Mouse (Mus musculus): ENCODE data around the gene Sphk2. TPM values are rescaled to one million over a fixed set of nuclear protein-coding genes. Genes with fewer than 3 reads are reported as not detected.
"Not testable (repeated sequence)": the region's sequence is repeated elsewhere in the genome, so short reads cannot be mapped to it uniquely, and the experiment has no call there.

The Sphk2 gene
- total RNA-seq, 2 experiments from 2014 or later, result 30.1 to 33.3 TPM

DNA sequence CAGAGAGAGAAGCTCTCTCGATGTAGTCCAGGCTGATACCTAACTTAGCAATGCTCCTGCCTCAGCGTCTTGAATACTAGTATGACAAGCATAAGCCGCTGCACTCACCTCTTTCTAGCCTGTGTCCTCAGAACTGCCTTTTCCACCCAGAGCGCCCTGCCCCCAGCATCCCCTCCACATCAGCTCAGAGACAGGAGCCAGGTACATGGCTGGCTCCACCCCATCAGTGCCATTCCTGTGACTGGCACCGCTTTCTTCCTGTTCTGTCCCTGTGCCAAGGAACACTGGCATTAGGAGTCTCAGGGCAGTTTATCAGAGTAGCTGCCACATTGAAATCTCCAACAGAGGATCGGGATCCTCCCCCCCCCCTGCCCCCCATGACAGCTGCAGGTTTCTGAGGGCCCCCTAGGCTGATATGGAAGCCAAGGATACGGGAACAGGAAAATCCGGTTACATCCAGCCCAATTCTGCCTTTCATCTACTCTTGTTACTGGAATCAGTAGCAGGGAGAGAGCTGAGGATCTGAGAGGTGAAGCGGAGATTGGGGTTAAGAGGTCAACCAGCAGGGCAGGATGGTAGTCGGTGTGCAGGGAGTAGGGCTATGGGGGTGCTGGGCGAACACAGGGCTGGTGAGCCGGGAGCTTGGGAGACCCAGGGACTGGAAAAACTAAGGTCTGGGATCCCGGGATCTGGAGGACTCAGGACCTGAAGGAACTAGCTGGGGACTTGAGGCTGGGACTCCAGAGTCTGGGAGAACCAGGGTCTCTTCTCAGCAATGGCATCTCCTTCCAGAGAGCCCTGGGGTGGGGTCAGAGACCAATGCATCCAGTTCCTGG is 52.3 kb downstream of the Sphk2 start:
- no peak for DNase-seq (ENCODE audit: low spot score in 2 of 2)

DNA sequence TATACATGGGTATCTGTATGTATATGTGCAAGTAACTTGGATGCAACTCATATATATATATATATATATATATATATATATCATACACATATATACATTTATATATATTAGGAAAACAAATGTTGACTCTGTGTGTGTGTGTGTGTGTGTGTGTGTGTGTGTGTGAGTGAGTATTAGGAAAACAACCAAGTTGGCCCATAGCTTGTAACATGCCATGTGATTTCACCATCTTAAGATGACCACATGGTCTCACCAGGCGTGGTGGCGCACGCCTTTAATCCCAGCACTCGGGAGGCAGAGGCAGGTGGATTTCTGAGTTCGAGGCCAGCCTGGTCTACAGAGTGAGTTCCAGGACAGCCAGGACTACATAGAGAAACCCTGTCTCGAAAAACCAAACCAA is 56.1 kb downstream of the Sphk2 start:
- not testable (repeated sequence) for DNase-seq (ENCODE audit: low spot score in 2 of 2)

DNA sequence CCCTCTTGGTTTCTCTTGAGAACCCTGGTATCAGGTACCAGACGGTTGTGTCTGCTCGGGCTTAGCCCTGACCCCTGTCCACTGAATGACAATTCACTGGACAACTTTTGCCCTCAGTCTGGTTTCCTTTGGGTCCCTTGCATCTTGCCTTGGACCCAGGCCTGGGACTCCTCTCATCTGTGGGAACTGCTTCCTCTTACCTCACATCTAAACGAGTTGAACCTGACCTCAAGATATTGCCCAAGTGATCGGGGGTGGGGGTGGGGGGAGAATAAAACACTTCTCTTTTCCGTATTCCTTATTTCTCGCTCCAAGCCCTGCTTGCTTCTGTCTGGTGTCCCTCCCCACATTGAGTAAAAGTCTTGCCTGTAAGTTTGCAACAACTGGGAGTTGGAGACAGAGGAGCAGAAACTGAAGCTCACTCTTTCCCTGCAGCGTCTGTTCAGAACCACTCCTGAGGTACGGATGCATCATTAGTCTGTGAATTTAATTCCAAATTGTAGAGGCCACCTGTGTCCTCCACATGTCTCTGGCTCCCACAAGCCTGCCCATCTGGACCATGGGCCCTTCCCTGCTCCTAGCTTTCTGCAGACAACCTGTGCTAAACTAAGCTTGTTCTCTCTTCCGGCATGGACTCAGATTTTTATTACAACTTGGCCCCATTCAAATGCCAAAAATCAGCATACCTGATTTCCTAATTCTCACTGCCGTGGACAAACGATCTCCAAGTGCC is 56.9 kb downstream of the Sphk2 start:
- no peak for DNase-seq (ENCODE audit: low spot score in 2 of 2)

Other genes starting within 250 kb of the Sphk2 start
- gene Tulp2, start 236.1 kb downstream of the Sphk2 start, total RNA-seq (2021), result under 1 TPM; 0.45 to 0.54 TPM
- gene Gm45808, start 231.2 kb downstream of the Sphk2 start, total RNA-seq (2021), result 10 to 100 TPM; 14.9 to 20.7 TPM
- gene Dhdh, start 229.2 kb downstream of the Sphk2 start, total RNA-seq (2021), result 10 to 100 TPM; 35.0 to 38.8 TPM
- gene Nucb1, start 207.6 kb downstream of the Sphk2 start, total RNA-seq (2021), result 100 to 1,000 TPM; 236 to 239 TPM
- 10 to 100 TPM; 36.9 to 45.1 TPM for gene Ppp1r15a, start 191.7 kb downstream of the Sphk2 start, total RNA-seq (2021)
- gene Plekha4, start 191.7 kb downstream of the Sphk2 start, total RNA-seq (2021), result 10 to 100 TPM; 12.5 to 17.5 TPM
- gene Hsd17b14, start 163.1 kb downstream of the Sphk2 start, total RNA-seq (2021), result 1 to 10 TPM; 1.3 to 1.8 TPM
- 10 to 100 TPM; 96.4 to 96.5 TPM for gene Bcat2, start 147.8 kb downstream of the Sphk2 start, total RNA-seq (2021)
- gene Fgf21, start 102.5 kb downstream of the Sphk2 start, total RNA-seq (2021), result under 1 TPM in 1 of 2 experiments, not detected in 1; 0.34 TPM
- under 1 TPM in 1 of 2 experiments, not detected in 1; 0.22 TPM for gene Fut1, start 100.7 kb downstream of the Sphk2 start, total RNA-seq (2021)
- gene Izumo1, start 96.2 kb downstream of the Sphk2 start, total RNA-seq (2021), result 1 to 10 TPM in 1 of 2 experiments, under 1 TPM in 1; 0.54 to 1.1 TPM
- 10 to 100 TPM; 31.1 to 31.2 TPM for gene Rasip1, start 90.5 kb downstream of the Sphk2 start, total RNA-seq (2021)
- 10 to 100 TPM; 11.5 to 14.2 TPM for gene Mamstr, start 78.0 kb downstream of the Sphk2 start, total RNA-seq (2021)
- under 1 TPM in 1 of 2 experiments, not detected in 1; 0.42 TPM for gene Fut2, start 51.6 kb downstream of the Sphk2 start, total RNA-seq (2021)
- under 1 TPM in 1 of 2 experiments, not detected in 1; 0.20 TPM for gene Ntn5, start 34.0 kb downstream of the Sphk2 start, total RNA-seq (2021)
- gene Sec1, start 23.6 kb downstream of the Sphk2 start, total RNA-seq (2021), result under 1 TPM; 0.11 to 0.28 TPM
- 10 to 100 TPM; 15.1 to 16.4 TPM for gene Car11, start 18.2 kb downstream of the Sphk2 start, total RNA-seq (2021)
- 100 to 1,000 TPM; 101 to 129 TPM for gene Dbp, start 12.9 kb downstream of the Sphk2 start, total RNA-seq (2021)
- gene Rpl18, start 2.5 kb downstream of the Sphk2 start, total RNA-seq (2021), result 1,000 to 10,000 TPM; 1,215 to 1,230 TPM
- gene Fam83e, start 3.2 kb upstream of the Sphk2 start, total RNA-seq (2021), result under 1 TPM; 0.45 to 0.62 TPM
- gene Spaca4, start 7.8 kb upstream of the Sphk2 start, total RNA-seq (2021), result not detected
- 10 to 100 TPM; 17.2 to 18.8 TPM for gene Lmtk3, start 65.7 kb upstream of the Sphk2 start, total RNA-seq (2021)
- 1 to 10 TPM in 1 of 2 experiments, under 1 TPM in 1; 0.64 to 1.0 TPM for gene Sult2b1, start 66.7 kb upstream of the Sphk2 start, total RNA-seq (2021)
- gene Cyth2, start 96.6 kb upstream of the Sphk2 start, total RNA-seq (2021), result 100 to 1,000 TPM; 124 to 126 TPM
- under 1 TPM; 0.45 to 0.53 TPM for gene Kcnj14, start 106.8 kb upstream of the Sphk2 start, total RNA-seq (2021)
- 10 to 100 TPM; 28.2 to 28.3 TPM for gene Grwd1, start 112.9 kb upstream of the Sphk2 start, total RNA-seq (2021)
- 100 to 1,000 TPM; 147 to 148 TPM for gene Kdelr1, start 154.8 kb upstream of the Sphk2 start, total RNA-seq (2021)
- gene Grin2d, start 160.4 kb upstream of the Sphk2 start, total RNA-seq (2021), result 1 to 10 TPM; 2.0 to 2.1 TPM
- under 1 TPM; 0.79 to 0.95 TPM for gene Syngr4, start 178.7 kb upstream of the Sphk2 start, total RNA-seq (2021)
- gene Tmem143, start 178.9 kb upstream of the Sphk2 start, total RNA-seq (2021), result 10 to 100 TPM; 30.2 to 33.3 TPM
- 100 to 1,000 TPM; 191 to 202 TPM for gene Emp3, start 203.4 kb upstream of the Sphk2 start, total RNA-seq (2021)
- gene Ccdc114, start 206.1 kb upstream of the Sphk2 start, total RNA-seq (2021), result 1 to 10 TPM; 8.8 to 10.0 TPM